Mouse (Mus musculus) gastrocnemius, postnatal 10 days (tissue): ENCODE measurements at regions not wholly inside any gene's neighbourhood (a gene's known extent, or its start where the extent isn't known, plus 50 kb on each side); places are given as distances from the start of the nearest gene placed in this dataset.
"Not testable (repeated sequence)": the region's sequence is repeated elsewhere in the genome, so short reads cannot be mapped to it uniquely, and the experiment has no call there.

Experiments used
- DNase-seq: peaks from one replicate; pipeline ENCODE4 v3.0.0; 2021; ENCODE audit warnings: mixed read lengths

GRCm38 (mm10) chr5:68252671-68253070, 221.0 kb downstream of the Grxcr1 start:
- peak; percentile 56 for DNase-seq

GRCm38 (mm10) chr5:68253476-68253875, 221.8 kb downstream of the Grxcr1 start:
- DNase-seq, result no peak

GRCm38 (mm10) chr5:68254111-68254510, 222.5 kb downstream of the Grxcr1 start:
- no peak for DNase-seq

- DNase-seq, result no peak
These were observed 232.6 kb downstream of the Grxcr1 start for GRCm38 (mm10) chr5:68264206-68264605.

- DNase-seq, result no peak
These were observed 242.6 kb downstream of the Grxcr1 start for GRCm38 (mm10) chr5:68274271-68274670.

- DNase-seq, result no peak
These were observed 244.1 kb downstream of the Grxcr1 start for GRCm38 (mm10) chr5:68275558-68276263.

GRCm38 (mm10) chr5:68295774-68296173, 264.1 kb downstream of the Grxcr1 start:
- DNase-seq, result not testable (repeated sequence)

- no peak for DNase-seq
These were observed 281.6 kb downstream of the Grxcr1 start for GRCm38 (mm10) chr5:68313187-68313586.

- no peak for DNase-seq
These were observed 287.3 kb downstream of the Grxcr1 start for GRCm38 (mm10) chr5:68318979-68319378.

- peak; percentile 13 for DNase-seq
These were observed 295.5 kb downstream of the Grxcr1 start for GRCm38 (mm10) chr5:68326998-68327593.

GRCm38 (mm10) chr5:68329311-68329710, 297.7 kb downstream of the Grxcr1 start:
- no peak for DNase-seq

GRCm38 (mm10) chr5:68329828-68330227, 298.2 kb downstream of the Grxcr1 start:
- no peak for DNase-seq

GRCm38 (mm10) chr5:68350921-68351320, 319.3 kb downstream of the Grxcr1 start:
- DNase-seq, result no peak

- no peak for DNase-seq
These were observed 320.2 kb downstream of the Grxcr1 start for GRCm38 (mm10) chr5:68351793-68352192.

- DNase-seq, result no peak
These were observed 321.6 kb downstream of the Grxcr1 start for GRCm38 (mm10) chr5:68353211-68353610.

GRCm38 (mm10) chr5:68353816-68354215, 322.2 kb downstream of the Grxcr1 start:
- DNase-seq, result not testable (repeated sequence)

GRCm38 (mm10) chr5:68361581-68362211, 330.1 kb downstream of the Grxcr1 start:
- no peak for DNase-seq

- DNase-seq, result no peak
These were observed 341.4 kb downstream of the Grxcr1 start for GRCm38 (mm10) chr5:68373082-68373481.
